Mouse (Mus musculus) ES-E14 (cell line): ENCODE results near the gene Acvr1b.

ENCODE experiments used
- HCFC1 ChIP-seq: IDR thresholded peaks from 2 replicates; pipeline ENCODE4 v1.6.1; 2012; ENCODE audit warnings: low read length, inconsistent platforms, borderline replicate concordance; ENCODE audit not compliant: insufficient read depth
- ZC3H11A ChIP-seq: IDR thresholded peaks from 2 replicates; pipeline ENCODE4 v1.6.1; 2012; ENCODE audit warnings: low read depth, mild to moderate bottlenecking, inconsistent platforms, low read length, borderline replicate concordance

DNA sequence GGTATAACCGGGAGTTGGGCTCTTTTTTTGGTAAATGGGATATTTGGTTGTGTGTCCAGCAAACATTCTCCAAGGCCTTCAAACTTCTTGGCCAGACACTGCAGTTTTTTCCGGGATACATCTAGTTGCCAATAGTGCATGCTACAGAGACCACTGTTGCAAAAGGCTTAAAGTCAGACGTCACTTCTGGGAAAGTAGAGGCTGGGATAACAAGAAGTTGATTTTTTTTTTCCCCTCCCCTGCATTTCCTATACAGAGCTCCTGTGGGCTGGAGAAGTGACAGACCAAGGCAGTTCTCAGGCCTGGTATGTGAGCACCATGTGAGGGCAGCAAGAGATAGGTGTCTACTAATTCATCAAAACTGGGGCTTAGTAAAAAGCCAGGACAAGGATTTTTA, 2.4 kb downstream of the Acvr1b start:
- no peak for TF ChIP-seq ZC3H11A
- TF ChIP-seq HCFC1 = no peak
